Mouse (Mus musculus) testis, adult 2 months (tissue): ENCODE data around the gene Gm428.
"Not testable (repeated sequence)": the region's sequence is repeated elsewhere in the genome, so short reads cannot be mapped to it uniquely, and the experiment has no call there.

Source experiments
- CTCF ChIP-seq: fragments of 200-500 bp; IDR thresholded peaks from 2 replicates; pipeline ENCODE4 v1.5.1; 2012; ENCODE audit warnings: low read depth, mild to moderate bottlenecking, inconsistent platforms, low read length, moderate library complexity; ENCODE audit not compliant: control insufficient read depth, insufficient read depth, insufficient replicate concordance
- POLR2A ChIP-seq: fragments of 200-500 bp; IDR thresholded peaks from 2 replicates; pipeline ENCODE4 v1.6.1; 2012; ENCODE audit warnings: low read depth, mild to moderate bottlenecking, inconsistent platforms, low read length, moderate library complexity; ENCODE audit not compliant: control insufficient read depth

- TF ChIP-seq CTCF, POLR2A: not testable (repeated sequence)
These were observed 15.3 kb upstream of the Gm428 start, which contains the start of gene Gm11239 for GRCm38 (mm10) chr4:73668054-73668453.
